Mouse (Mus musculus) thymus, postnatal 4 days (tissue): ENCODE data around the gene Il24.

Experiments used
- DNase-seq: peaks from one replicate; pipeline ENCODE4 v3.0.0; 2021

The Il24 gene

DNA sequence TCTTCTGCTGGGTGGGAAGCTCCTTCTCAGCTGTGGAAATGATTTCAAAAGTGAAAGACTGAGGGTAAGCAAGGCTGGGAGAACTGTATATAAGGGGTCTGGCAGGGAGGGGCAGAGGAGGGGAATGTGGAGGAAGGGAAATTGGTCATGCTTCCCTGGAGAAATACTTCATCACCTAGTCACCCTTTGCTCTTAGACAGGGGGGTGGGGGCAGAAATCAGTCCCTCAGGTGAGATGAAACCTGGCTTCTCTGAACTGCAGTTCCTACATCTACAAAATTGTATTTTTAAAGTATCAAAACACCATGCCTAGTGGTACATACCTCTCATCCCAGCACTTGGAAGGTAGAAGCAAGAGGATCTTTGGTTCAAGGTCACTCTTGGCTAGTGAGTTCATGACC lies at the start of gene Il24:
Gene Il24 (minus strand): TSS at position 101 of the 400 bp plus-strand sequence.
- no peak for DNase-seq

GRCm38 (mm10) chr1:130936351-130936750 lies 49.1 kb upstream of the Il24 start:
- DNase-seq: no peak

- DNase-seq: peak; percentile 73
These were observed 39.2 kb upstream of the Il24 start for GRCm38 (mm10) chr1:130926484-130926883.

- DNase-seq: no peak
These were observed 31.2 kb upstream of the Il24 start for GRCm38 (mm10) chr1:130918323-130918980.

DNA sequence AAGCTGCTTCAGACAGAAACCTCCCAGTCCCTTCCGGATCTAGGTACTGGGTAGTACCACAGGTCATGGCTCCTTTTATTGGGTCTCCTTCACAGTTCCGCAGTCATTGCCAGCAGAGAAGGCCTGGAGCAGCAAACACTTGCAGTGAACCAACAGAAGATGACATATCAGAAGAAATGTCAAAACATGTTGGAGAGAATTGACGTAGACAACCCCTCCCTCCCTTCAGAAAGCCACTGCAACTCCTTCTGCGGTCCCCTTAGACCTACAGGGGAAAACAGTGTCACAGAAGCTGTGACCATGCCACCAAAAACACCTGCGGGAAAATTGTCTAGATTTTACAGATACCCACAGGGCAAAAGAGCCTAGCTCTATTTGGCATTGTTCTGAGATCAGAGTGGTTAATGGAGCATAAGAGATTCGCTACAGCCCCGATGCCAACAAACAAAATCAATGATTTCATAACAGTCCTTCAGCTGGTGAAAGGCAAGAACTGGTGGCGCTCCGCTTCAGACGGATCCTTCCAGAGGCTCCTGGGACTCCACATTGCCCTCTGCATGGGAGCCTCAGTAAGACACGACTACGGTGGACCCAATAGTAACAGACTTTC lies 24.3 kb upstream of the Il24 start, which contains the start of gene Il20:
Gene Il20 (minus strand): TSS at position 51 of the 610 bp plus-strand sequence.
- no peak for DNase-seq

GRCm38 (mm10) chr1:130902505-130902904 lies 15.3 kb upstream of the Il24 start:
- DNase-seq: no peak

DNA sequence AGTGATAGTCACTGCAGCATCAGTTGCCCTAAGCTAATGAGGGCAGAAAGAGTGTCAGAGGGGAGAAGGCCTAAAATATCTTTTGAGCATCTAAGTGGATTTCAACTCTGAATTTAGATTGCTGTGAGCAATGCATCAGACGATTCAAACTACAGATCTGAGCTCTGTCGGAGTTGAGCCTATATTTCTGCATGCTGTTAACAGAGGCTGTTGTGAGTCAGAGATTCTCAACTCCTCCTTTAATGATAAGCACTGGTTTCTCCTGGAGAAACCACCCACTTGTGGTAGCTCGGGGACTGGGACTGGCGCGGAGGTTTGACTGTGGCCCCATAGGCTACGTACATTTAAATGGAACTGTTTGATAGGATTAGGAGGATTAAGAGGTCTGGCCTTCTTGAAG lies 7.2 kb upstream of the Il24 start:
- DNase-seq: no peak

- DNase-seq: no peak
These were observed 6.2 kb upstream of the Il24 start for GRCm38 (mm10) chr1:130893329-130894040.

- no peak for DNase-seq
These were observed 5.2 kb upstream of the Il24 start for GRCm38 (mm10) chr1:130892446-130892845.

DNA sequence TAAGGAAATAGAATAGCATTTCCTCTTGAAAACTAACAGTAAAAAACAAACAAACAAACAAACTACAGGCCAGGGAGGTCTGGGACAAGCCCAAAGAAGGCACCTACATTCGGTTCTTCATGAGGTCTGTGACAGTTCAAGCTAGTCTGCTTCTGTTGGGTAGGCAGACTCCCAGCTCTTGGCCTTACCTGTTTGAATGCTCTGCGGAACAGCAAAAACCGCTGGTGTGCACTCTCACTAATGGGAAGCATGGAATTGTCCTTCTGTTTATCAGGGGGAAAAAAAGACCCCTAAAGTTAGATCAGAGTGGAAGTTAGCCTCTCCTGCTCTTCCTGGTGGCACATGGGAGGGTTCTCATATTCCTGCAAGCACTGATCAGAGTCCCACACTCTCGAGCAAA lies 4.1 kb downstream of the Il24 start:
- no peak for DNase-seq

GRCm38 (mm10) chr1:130879927-130880326 lies 7.3 kb downstream of the Il24 start:
- DNase-seq: no peak

GRCm38 (mm10) chr1:130877889-130878614 lies 9.2 kb downstream of the Il24 start:
- DNase-seq: peak; percentile 72

- peak; percentile 40 for DNase-seq
These were observed 10.2 kb downstream of the Il24 start for GRCm38 (mm10) chr1:130876931-130877509.

DNA sequence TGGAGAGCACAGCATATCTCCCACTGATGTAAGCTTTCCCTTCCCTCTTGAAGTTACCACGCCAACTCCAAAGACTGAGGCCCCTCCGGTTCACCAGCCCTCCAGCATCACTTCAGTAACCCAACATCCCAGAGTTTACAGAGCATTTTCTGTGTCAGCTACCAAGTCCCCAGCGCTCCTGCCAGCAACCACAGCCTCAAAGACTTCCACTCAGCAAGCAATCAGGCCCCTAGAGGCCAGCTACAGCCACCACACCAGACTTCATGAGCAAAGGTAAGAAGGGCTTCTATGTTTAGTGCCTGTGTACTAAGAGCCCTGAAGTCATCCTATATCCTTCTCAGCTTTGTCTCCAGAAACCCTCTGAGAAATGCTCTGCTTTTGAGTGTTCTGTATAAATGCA lies 11.3 kb downstream of the Il24 start:
- DNase-seq: no peak

GRCm38 (mm10) chr1:130875139-130875538 lies 12.1 kb downstream of the Il24 start:
- peak; percentile 25 for DNase-seq

DNA sequence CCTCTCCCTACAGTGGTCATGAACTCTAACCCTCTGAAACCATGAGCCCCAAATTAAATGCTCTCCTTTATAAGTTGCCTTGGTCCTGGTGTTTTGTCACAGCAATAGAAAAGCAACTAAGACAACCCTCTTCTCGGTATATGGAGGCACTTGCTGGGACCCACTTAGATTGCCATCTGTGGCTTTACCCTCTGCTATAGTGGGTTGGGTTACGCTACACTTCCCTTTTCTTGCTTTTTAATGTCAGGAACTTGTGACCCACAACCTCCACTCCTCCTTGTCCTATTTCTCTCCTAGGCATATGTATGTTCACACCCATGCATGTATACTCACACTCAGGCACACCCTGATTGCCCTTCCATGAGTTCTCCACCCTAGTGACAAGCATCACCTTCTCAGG lies 14.3 kb downstream of the Il24 start:
- no peak for DNase-seq

- no peak for DNase-seq
These were observed 21.6 kb downstream of the Il24 start, which contains the start of gene Fcmr for GRCm38 (mm10) chr1:130865541-130866221. Fcmr (plus strand) TSS chr1:130865669.

DNA sequence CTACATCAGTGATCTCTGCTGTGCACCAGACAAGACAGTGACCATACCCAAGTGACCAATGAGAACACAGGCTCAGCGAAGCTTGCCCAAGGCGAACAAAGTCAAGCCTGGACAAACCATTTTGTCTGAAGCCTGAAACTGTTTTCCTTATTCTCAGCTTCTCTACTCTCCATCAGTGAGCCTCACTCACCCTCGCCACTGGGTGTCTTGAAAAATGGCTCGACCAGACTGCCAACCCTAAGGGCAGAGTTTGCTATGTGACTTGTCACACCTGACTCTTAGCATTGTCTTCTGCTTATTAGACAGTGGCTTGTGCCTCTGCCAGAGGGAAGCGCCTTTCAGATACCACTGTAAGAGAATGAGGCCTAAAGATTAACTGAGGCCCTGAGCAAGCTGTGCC lies 22.5 kb downstream of the Il24 start:
- no peak for DNase-seq

DNA sequence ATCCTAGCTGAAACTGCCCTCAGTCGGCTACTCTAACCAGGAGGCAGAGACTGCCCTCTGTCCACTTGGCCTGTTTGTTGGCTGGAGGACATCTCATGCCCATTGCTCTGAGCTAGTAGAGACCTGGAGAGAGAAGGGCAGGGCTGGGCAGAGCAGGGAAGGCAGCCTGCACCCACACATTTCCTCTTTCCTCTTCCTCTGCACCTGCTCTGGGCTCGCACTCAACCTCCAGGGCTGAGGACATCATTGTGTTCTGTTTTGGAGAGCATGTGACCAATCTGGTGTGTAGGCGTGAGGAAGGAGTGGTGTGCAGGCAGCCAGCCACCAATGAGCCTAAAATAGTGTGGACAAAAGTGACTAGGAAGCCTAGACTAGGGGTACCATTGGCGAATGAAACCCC lies 23.0 kb downstream of the Il24 start:
- peak; percentile 51 for DNase-seq

DNA sequence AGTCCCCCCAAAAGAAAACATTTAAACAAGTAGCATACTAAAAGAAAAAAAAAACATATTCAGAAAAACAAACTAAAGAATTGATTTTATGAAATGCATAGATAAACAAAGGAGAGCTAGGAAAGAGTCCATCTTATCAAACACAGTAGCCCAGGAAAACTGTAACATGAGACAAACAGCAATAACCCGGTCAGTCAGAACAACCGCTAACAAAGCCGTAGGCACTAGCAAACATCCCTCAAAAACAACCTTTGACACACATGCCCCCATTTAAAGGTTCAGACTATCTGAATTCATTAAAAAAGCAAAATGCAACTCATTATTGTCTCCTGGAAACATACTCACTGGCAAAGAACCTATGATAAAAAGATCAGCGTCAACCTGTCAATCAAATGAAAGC lies 29.8 kb downstream of the Il24 start:
- DNase-seq: no peak

- DNase-seq: no peak
These were observed 31.5 kb downstream of the Il24 start for GRCm38 (mm10) chr1:130855723-130856122.

GRCm38 (mm10) chr1:130854819-130855218 lies 32.4 kb downstream of the Il24 start:
- DNase-seq: no peak
